Mouse (Mus musculus): ENCODE results near the gene Scarb2.

DNA sequence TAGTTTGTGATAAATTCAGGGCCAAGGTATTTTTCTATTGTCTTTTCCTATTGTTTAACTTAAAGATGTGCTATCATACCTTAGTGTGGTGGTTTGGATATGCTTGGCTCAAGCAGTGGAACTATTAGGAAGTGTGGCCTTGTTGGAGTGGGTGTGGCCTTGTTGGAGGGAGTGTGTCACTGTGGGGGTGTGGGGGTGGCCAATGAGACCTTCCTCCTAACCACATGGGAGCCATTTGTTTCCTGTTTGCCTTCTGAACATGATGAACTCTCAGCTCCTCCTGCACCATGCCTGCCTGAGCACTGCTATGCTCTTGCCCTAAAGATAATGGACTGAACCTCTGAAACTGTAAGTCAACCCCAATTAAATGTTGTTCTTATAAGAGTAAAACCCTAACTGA is 4.6 kb upstream of the Scarb2 start:
- TF ChIP-seq EP300 (IDR thresholded peaks at IDR 0.05; ENCODE audit: insufficient read depth, low read depth, low read length) (no peak), CTCF (IDR thresholded peaks at IDR 0.05) (no peak), POLR2A (IDR thresholded peaks at IDR 0.05; ENCODE audit: insufficient read depth, low read depth, low read length) (no peak)
